Mouse (Mus musculus) liver, embryonic 14.5 days (tissue): ENCODE measurements around the gene Adam19.

Source experiments
- CTCF ChIP-seq: IDR thresholded peaks from 2 replicates; pipeline ENCODE4 v1.5.1; 2016; ENCODE audit warnings: antibody characterized with exemption, low read depth, control low read depth
- EP300 ChIP-seq: IDR thresholded peaks from 2 replicates; pipeline ENCODE4 v1.6.1; 2016; ENCODE audit warnings: antibody characterized with exemption, low read depth

DNA sequence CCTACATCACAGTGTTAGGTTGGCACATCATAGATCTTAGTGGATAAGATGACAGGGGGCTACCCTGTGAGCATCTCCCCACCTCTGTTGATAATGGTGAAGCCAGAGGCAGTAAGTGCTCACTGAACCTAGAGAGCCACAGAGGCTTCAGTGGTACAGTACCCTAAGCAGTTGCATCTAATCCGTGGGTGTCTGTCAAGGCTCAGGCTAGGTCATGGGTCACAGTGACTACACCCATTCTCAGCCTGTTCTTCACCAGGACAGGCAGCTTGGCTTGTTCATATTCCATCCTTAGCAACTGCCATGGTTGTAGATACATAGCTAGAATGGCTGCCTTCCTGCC, 55.1 kb downstream of the Adam19 start:
- TF ChIP-seq CTCF (no peak), EP300 (no peak)
